Mouse (Mus musculus) kidney, embryonic 15.5 days (tissue): ENCODE data around the gene Slc7a1. TPM values are rescaled to one million over a fixed set of nuclear protein-coding genes. Genes with fewer than 3 reads are reported as not detected.

Experiments used
- ATAC-seq: fragments of 200-750 bp; cut with Nextera tagmentation; replicated peaks from 2 replicates; pipeline ENCODE4 v1.8.0; 2017; ENCODE audit warnings: moderate TSS enrichment; ENCODE audit not compliant: low FRiP score
- H3K27ac ChIP-seq: fragments of 300-500 bp; sonication (generic); 2 replicates; pipeline ENCODE4 v1.5.1; 2015; ENCODE audit warnings: mild to moderate bottlenecking, inconsistent platforms
- H3K27me3 ChIP-seq: fragments of 300-500 bp; sonication (generic); 2 replicates; pipeline ENCODE4 v1.6.1; 2015; ENCODE audit warnings: inconsistent platforms
- H3K36me3 ChIP-seq: fragments of 300-500 bp; sonication (generic); 2 replicates; pipeline ENCODE4 v1.6.1; 2015; ENCODE audit warnings: inconsistent platforms
- H3K4me1 ChIP-seq: fragments of 300-500 bp; sonication (generic); 2 replicates; pipeline ENCODE4 v1.6.1; 2015; ENCODE audit warnings: inconsistent platforms
- H3K4me2 ChIP-seq: fragments of 300-500 bp; sonication (generic); 2 replicates; pipeline ENCODE4 v1.6.1; 2015; ENCODE audit warnings: moderate library complexity, mild to moderate bottlenecking, inconsistent platforms
- H3K4me3 ChIP-seq: fragments of 300-500 bp; sonication (generic); replicated peaks from 2 replicates; pipeline ENCODE4 v1.5.1; 2015; ENCODE audit warnings: mild to moderate bottlenecking, inconsistent platforms
- H3K9ac ChIP-seq: fragments of 300-500 bp; sonication (generic); 2 replicates; pipeline ENCODE4 v1.6.1; 2015; ENCODE audit warnings: mild to moderate bottlenecking, inconsistent platforms
- H3K9me3 ChIP-seq: fragments of 300-500 bp; sonication (generic); replicated peaks from 2 replicates; pipeline ENCODE4 v1.6.1; 2016; ENCODE audit warnings: inconsistent platforms
- WGBS: fragments of 180-500 bp; shearing (Covaris S2); methylation state at CpG from one replicate; pipeline ENCODE4 v1.1.7; 2015; ENCODE audit warnings: mixed read lengths; 5-methylcytosine and 5-hydroxymethylcytosine counted together
- polyA plus RNA-seq: library from polyadenylated mRNA; unstranded; fragments of >200 nt; fragmentation: Nextera tagmentation; extraction: Ambion mirVana; gene quantifications from 2 replicates; pipeline ENCODE4 v1.2.1, GENCODE M21; 2015

Slc7a1 gene
- polyA plus RNA-seq, 1 experiment from 2014 or later: 21.7 TPM

DNA sequence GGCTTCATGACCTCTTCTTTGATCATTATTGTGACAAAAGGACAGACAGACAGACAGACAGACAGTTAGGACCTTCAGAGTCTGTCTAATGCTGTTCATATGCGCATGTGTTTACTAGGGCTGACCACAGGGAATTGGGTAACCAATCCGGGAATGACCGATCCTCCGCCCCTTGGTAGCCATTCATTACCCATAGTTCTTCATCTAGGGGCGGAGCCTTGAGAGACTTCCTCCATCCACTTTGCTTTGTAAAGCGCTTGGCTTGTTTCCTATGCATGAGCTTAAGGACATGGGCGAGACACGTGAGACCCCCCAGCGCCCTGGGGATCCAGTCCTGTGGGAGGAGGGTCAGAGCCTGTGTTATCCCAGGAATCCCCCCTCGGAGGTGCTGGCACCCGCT is 96.7 kb downstream of the Slc7a1 start:
- ATAC-seq: no peak
- Histone ChIP-seq H3K36me3 (no peaks in the 10 kb centered on the region), H3K4me1 (no peaks in the 10 kb centered on the region), H3K9me3 (no peaks in the 10 kb centered on the region), H3K4me2 (peak overlapping the region; percentile 9; the same call in 1 of the 2 replicates), H3K4me3 (peak overlapping the region; percentile 17; the same call in 1 of the 2 replicates), H3K27ac (no peak overlapping the region), H3K9ac (no peak overlapping the region), H3K27me3 (no peaks in the 10 kb centered on the region)
- 84% methylated on average over 11 of the region's 11 CpGs for WGBS

DNA sequence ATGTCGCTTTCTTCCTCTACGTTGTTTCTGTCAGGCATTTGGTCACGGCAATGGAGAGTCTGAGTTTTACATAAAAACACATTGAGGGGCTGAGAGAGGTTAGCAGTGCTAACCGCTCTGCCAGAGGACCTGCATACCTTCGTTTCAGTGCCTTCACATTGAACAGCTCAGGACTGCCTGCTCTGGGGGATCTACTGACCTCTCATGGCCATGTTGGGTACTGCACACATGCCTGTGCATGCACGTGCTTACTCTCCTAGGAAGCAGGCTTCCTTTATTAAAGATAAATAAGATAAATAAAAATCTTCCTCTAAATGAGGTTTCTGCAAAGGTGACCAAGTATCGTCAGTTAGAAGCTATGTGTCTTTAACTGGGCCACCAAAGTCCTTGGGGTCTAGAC is 106.4 kb downstream of the Slc7a1 start:
- Histone ChIP-seq H3K27me3 (no peaks in the 10 kb centered on the region), H3K36me3 (no peaks in the 10 kb centered on the region), H3K4me2 (no peak overlapping the region), H3K27ac (no peak overlapping the region), H3K4me3 (no peak overlapping the region), H3K9ac (no peak overlapping the region), H3K9me3 (peaks cover 8% of the 10 kb centered on the region), H3K4me1 (no peaks in the 10 kb centered on the region)
- 87% methylated on average over 7 of the region's 7 CpGs for WGBS
- ATAC-seq: no peak

DNA sequence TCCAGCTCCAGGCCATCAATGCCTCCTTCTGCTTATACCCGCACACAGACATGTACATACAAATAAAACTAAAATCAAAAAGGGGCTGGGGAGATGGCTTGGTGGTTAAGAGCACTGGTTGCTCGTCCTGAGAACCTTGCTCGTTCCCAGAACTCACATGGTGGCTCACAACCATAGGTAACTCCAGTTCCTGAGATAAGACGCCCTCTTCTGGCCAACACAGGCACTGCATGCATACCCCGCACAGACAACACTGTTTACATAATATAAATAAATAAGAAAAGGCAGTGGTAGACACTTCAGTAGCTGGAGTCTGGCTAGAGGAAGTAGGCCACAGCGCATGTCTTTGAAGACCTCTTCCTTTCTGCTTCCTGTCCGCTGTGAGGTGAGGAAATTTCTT is 106.8 kb downstream of the Slc7a1 start:
- no peak overlapping the region for H3K4me3 ChIP-seq
- H3K27ac ChIP-seq: no peak overlapping the region
- no peaks in the 10 kb centered on the region for H3K27me3 ChIP-seq
- H3K9me3 ChIP-seq: peaks cover 8% of the 10 kb centered on the region
- no peaks in the 10 kb centered on the region for H3K4me1 ChIP-seq
- H3K4me2 ChIP-seq: no peak overlapping the region
- no peaks in the 10 kb centered on the region for H3K36me3 ChIP-seq
- H3K9ac ChIP-seq: no peak overlapping the region
- no peak for ATAC-seq
- WGBS: 81% methylated on average over 7 of the region's 7 CpGs

DNA sequence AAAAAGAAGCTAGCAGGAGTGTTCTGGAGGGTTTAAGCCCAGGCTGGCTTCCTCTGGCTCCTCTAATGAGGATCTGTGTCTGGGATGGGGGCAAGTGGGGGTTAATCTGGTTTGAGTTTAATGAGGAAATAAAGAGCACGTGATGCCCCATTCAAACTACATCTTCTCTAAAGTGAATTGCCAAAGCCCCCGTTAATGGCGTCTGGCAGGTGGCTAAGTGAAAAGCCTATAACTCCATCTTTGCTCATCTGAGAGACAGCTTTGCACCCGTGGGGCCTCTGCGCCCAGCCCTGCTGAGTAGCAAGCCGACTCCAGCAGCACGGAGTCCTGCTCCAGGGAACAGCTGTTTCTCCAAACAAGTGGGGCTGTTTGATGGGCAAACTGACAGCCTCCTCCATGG is 109.8 kb downstream of the Slc7a1 start:
- no peak overlapping the region for H3K4me2 ChIP-seq
- H3K4me1 ChIP-seq: no peaks in the 10 kb centered on the region
- 70% methylated on average over 7 of the region's 7 CpGs for WGBS
- H3K4me3 ChIP-seq: no peak overlapping the region
- peaks cover 8% of the 10 kb centered on the region for H3K9me3 ChIP-seq
- H3K27me3 ChIP-seq: no peaks in the 10 kb centered on the region
- no peak overlapping the region for H3K27ac ChIP-seq
- H3K9ac ChIP-seq: no peak overlapping the region
- ATAC-seq: no peak
- no peaks in the 10 kb centered on the region for H3K36me3 ChIP-seq

DNA sequence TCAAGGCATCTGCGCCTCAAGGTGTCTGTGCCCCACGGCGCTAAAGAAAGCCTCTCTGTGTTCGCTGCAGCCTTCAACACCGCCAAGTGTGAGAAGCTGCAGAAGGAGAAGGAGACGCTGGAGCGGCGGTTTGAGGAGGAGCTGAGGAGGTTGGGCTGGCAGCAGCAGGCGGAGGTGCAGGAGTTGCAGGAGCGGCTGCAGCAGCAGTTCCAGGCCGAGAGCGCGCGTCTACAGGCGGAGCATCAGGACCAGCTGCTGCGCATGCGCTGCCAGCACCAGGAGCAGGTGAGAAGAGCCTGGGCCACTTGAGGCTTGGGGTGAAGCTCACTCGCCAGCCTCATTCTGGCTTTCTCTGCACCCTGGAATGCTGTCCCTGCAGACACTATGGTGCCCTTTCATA is 110.9 kb downstream of the Slc7a1 start:
- ATAC-seq: no peak
- Histone ChIP-seq H3K36me3 (no peaks in the 10 kb centered on the region), H3K9me3 (peaks cover 8% of the 10 kb centered on the region), H3K4me2 (no peak overlapping the region), H3K9ac (no peak overlapping the region), H3K27me3 (no peaks in the 10 kb centered on the region), H3K4me3 (no peak overlapping the region), H3K27ac (no peak overlapping the region), H3K4me1 (no peaks in the 10 kb centered on the region)
- WGBS: 68% methylated on average over 18 of the region's 18 CpGs

DNA sequence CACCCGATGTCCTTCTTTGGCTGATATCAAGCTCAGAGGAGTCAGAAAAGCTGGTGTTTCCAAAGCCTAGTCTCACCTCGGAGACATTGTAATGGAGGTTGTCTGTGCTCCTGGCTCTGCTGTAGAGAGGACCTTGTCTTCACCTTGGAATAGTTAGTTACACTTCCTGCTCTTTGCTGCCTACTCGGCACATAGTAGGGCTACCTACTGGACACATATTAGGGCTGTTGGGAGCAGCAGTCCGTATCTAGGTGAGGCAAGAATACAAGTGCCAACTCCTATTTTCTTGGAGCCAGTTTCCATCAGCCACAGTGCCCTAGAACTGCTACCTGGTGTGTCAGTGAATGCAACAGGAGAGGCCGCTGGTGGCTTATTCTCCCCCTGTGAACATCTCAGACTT is 112.2 kb downstream of the Slc7a1 start:
- Histone ChIP-seq H3K9ac (no peak overlapping the region), H3K36me3 (no peaks in the 10 kb centered on the region), H3K4me2 (no peak overlapping the region), H3K27me3 (no peaks in the 10 kb centered on the region), H3K9me3 (peaks cover 6% of the 10 kb centered on the region), H3K27ac (no peak overlapping the region), H3K4me1 (no peaks in the 10 kb centered on the region), H3K4me3 (no peak overlapping the region)
- 92% methylated on average over 5 of the region's 5 CpGs for WGBS
- no peak for ATAC-seq

DNA sequence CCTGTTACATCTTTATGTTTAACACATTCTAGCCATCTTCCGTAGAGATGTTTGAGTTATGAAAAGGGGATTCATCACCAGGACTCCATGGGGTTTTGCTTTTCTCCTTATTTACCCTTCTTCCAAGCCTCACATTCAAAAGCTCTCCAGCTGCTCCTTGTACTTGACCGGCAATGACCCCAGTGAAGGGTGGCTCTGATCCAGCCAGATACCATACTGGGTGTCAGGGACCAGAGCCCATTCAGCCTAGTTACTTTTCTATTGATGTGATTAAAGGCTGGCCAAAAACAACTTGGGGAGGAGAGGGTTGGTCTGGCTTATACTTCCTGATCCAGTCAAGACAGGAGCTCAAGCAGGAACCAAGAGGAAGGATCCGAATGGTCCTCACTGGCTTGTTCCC is 116.1 kb downstream of the Slc7a1 start:
- Histone ChIP-seq H3K9ac (no peak overlapping the region), H3K4me1 (no peaks in the 10 kb centered on the region), H3K36me3 (no peaks in the 10 kb centered on the region), H3K9me3 (no peaks in the 10 kb centered on the region), H3K27ac (no peak overlapping the region), H3K4me2 (no peak overlapping the region), H3K27me3 (no peaks in the 10 kb centered on the region), H3K4me3 (no peak overlapping the region)
- ATAC-seq: no peak
- 76% methylated on average over 3 of the region's 3 CpGs for WGBS

DNA sequence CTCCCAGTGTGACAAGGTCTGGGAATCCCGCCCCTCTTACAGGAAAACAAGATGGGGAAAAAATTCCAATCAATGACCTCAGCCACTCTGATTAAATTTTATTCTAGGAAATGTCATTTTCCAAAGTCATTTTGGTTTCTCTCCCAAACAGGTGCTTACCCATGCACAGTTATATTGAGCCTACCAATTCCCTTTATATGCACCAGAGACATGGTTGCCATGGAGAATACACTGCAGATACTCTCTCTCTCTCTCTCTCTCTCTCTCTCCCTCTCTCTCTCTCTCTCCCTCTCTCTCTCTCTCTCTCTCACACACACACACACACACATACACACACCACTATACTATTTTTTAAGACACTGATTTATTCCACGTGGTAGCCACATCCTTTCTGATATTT is 116.5 kb downstream of the Slc7a1 start:
- 76% methylated on average over 2 of the region's 2 CpGs for WGBS
- no peaks in the 10 kb centered on the region for H3K27me3 ChIP-seq
- H3K9ac ChIP-seq: no peak overlapping the region

DNA sequence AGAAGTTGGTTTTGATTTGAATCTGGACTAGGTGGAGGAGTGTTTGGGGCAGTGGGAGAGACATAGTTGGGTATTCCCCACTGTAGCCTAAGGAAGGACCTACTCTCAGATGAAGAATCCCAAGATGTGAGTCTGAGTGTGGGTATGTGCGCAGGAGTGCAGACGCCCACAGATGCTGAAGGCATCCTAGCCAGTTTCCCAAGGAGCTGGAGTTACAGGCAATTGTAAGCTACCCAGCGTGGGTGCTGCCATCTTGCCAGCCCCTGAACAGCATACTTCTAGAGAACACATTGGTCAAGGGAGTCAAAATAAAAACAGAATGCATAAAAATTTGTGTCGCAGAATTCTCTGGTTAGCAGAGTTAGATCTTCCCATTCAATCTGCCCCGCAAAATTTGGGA is 117.1 kb downstream of the Slc7a1 start:
- 92% methylated on average over 5 of the region's 5 CpGs for WGBS
- Histone ChIP-seq H3K27ac (no peak overlapping the region), H3K4me3 (no peak overlapping the region), H3K9ac (no peak overlapping the region), H3K4me1 (no peaks in the 10 kb centered on the region), H3K27me3 (no peaks in the 10 kb centered on the region), H3K36me3 (no peaks in the 10 kb centered on the region), H3K9me3 (no peaks in the 10 kb centered on the region), H3K4me2 (no peak overlapping the region)
- no peak for ATAC-seq

More for the DNA sequence above, 116.5 kb downstream of the Slc7a1 start:
- Histone ChIP-seq H3K9me3 (no peaks in the 10 kb centered on the region), H3K4me1 (no peaks in the 10 kb centered on the region), H3K4me3 (no peak overlapping the region), H3K36me3 (no peaks in the 10 kb centered on the region), H3K27ac (no peak overlapping the region), H3K4me2 (no peak overlapping the region)
- ATAC-seq: no peak

DNA sequence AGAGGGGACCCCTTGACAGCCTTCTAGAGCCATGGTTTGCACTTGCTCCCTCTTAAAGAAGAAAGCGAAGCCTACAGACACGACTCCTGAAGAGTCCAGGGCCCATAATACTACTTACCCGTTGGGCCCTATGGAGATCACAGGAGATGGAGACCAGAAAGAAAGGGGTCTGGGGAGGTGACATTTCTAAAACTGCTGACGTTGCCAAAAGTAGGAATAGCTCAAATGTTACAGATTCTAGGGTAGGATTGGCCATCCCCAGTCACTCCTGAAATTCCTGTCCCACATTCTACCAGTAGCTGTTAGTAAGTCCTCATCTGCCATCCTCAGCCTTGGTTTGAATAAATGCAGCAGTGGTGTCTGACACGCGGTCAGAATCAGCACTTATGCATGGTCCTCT is 117.6 kb downstream of the Slc7a1 start:
- Histone ChIP-seq H3K4me3 (no peak overlapping the region), H3K4me2 (no peak overlapping the region), H3K27me3 (no peaks in the 10 kb centered on the region), H3K4me1 (no peaks in the 10 kb centered on the region), H3K9ac (no peak overlapping the region), H3K36me3 (no peaks in the 10 kb centered on the region), H3K9me3 (no peaks in the 10 kb centered on the region), H3K27ac (no peak overlapping the region)
- WGBS: 83% methylated on average over 6 of the region's 6 CpGs
- ATAC-seq: no peak

DNA sequence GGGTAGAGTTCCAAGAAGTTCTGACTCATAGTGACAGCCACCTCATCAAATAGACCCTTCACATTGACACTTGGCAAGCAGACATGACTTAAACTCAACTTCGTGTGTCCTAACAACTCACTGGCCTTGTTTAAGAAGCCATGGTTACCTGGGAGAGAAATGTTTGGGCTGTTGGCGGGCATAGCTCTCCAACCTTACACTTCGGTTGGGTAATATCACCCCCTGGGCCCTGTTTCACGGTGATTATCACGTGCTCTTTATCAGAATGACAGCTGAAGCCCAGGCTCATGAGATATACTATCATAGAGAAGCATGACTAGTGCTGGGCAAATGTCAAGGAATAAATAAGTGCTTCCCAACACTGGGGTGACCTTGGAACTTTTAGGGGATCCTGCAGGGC is 119.4 kb downstream of the Slc7a1 start:
- WGBS: 84% methylated on average over 5 of the region's 5 CpGs
- ATAC-seq: no peak
- no peaks in the 10 kb centered on the region for H3K4me1 ChIP-seq
- no peaks in the 10 kb centered on the region for H3K9me3 ChIP-seq
- H3K27me3 ChIP-seq: no peaks in the 10 kb centered on the region
- H3K27ac ChIP-seq: no peak overlapping the region
- no peak overlapping the region for H3K4me2 ChIP-seq
- H3K36me3 ChIP-seq: no peaks in the 10 kb centered on the region
- no peak overlapping the region for H3K4me3 ChIP-seq
- no peak overlapping the region for H3K9ac ChIP-seq

DNA sequence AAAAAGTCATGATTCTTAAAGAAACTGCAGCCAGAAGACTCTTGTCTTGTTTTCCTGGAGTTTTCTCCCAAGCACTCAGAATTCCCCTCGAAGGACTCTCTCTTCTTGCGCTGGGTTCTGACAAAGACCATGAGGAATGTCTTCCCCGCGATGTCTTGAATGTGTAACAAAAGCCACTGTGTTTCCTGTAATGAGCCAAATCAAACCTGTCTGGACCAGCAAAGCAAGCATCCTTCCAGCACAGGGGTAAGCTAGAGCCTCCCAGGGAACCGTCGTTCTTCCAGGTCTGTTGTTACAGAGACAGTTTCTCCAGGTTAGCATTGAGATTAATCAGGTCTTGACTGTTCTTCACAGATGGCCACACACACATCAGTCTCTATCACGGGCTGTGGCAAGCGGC is 121.5 kb downstream of the Slc7a1 start:
- Histone ChIP-seq H3K27ac (no peak overlapping the region), H3K36me3 (no peaks in the 10 kb centered on the region), H3K27me3 (no peaks in the 10 kb centered on the region), H3K9me3 (no peaks in the 10 kb centered on the region), H3K4me2 (no peak overlapping the region), H3K4me1 (no peaks in the 10 kb centered on the region), H3K4me3 (no peak overlapping the region), H3K9ac (no peak overlapping the region)
- 73% methylated on average over 8 of the region's 8 CpGs for WGBS
- ATAC-seq: no peak
